Mouse (Mus musculus) mature B cell (primary cell): Measurements from ENCODE around the gene Rps6kb1.
"Not testable (repeated sequence)": the region's sequence is repeated elsewhere in the genome, so short reads cannot be mapped to it uniquely, and the experiment has no call there.

ENCODE experiments used
- in situ Hi-C: fragments of 300-500 bp; cut with MboI; formaldehyde crosslinking; loops from 2 replicates; pipeline ENCODE4 v1.14.3; 2019

Gene Rps6kb1

DNA sequence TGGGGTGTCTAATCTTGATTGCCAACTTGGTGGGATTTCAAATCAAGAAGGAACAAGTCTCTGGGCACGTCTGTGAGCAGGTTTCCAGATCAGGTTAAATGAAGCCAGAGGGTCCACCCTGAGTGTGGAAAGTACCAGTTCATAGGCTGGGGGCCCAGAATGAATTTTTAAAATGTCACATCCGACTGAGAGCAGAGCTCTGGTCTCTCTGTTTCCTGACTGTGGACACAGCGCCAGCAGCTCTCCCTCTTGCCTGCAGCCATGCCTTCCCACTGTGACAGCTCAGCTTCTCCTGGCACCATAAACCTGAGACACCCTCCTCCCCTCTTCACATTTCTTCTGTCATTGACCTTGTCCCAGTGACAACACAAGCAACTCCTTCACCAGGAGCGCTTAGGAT, 75.6 kb downstream of the Rps6kb1 start:
- in situ Hi-C loops = no loop called here

DNA sequence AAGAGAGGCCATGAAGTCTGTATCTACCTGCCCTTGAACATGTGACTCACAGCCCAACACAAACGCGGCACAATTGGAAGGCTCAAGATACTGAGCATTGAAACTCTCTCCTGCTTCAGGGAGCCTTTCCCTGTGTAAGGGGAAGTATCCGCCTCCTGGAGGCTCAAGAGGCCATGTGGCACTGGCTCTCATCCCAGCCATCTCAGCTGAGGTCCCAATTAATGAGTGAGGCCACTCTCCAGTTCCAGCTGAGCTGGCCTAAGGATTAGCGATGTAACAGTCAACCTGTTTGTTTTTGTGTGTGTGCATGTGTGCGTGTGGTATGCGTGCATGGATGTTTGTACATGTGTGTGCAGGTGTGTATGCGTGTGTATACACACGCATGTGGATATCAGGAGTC, 76.3 kb downstream of the Rps6kb1 start:
- in situ Hi-C loops = no loop called here

DNA sequence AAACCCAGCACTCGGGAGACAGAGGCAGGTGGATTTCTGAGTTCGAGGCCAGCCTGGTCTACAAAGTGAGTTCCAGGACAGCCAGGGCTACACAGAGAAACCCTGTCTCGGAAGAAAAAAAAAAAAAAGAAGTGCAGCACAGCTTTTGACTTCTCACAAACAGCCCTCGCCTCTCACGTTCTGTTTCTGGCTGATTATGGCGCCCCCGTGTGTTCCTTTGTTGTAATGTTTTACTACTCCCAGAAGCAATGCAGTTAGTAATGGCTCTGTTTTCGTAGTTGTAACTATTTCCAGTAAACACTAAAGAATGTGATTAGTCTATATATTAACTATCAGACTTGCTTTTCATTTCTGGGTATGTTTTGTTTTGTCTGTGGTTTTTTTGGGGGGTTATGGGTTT, 80.3 kb downstream of the Rps6kb1 start:
- in situ Hi-C loops = not testable (repeated sequence)

DNA sequence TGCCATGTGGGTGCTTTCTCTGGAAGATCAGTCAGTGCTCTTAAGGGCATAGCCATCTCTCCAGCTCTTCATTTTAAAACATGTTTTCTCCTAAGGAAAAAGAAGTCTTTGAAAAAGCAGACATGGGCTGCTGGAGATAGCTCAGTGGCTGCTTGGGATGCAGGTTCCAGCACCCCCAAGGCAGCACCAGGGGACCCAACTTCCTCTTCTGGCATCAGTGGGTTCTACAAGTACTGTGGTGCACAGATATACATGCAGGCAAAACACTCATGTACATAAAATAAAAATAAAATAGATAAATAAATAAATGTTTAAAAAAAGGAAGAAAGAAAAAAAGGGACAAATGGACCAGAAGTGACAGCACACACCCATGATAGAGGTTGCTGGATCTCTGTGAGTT, 82.0 kb downstream of the Rps6kb1 start:
- in situ Hi-C loops = no loop called here

DNA sequence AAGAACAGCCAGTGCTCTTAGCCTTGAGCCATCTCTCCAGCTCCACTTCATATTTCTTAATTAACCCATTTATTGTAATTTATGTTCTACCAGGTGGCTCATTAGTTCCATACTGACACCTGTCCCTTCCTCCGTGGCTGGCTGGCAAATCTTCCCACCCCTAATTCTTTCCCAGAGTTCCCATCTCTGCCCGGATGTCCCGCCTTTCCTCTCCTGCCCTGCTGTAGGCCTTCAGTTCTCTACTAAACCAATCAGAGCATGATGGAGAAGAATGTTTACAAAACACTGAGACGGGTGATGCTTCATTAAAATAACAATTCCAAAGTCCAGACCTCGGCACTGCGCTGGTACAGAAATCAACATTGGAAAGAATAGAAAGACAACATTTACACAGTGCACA, 85.7 kb downstream of the Rps6kb1 start:
- in situ Hi-C loops = no loop called here

DNA sequence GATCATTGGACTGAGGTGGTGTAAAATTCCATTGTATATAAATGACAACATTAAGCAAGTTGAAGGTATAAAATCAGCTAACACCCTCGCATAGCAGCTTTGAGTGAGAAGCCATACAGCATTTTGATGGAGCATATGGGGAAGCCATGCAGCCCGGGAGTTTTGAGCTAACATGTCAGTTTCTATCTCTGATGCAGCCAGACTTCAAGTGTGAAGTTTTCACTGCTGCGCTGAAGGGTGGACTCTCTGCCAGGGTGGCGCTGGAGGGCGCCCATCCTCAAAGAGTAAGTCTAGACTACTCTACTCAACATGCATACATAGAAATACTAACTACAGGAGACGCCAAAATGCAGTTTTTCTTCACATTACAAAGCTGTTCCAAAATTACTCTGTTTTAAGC, 87.1 kb downstream of the Rps6kb1 start:
- in situ Hi-C loops = no loop called here

DNA sequence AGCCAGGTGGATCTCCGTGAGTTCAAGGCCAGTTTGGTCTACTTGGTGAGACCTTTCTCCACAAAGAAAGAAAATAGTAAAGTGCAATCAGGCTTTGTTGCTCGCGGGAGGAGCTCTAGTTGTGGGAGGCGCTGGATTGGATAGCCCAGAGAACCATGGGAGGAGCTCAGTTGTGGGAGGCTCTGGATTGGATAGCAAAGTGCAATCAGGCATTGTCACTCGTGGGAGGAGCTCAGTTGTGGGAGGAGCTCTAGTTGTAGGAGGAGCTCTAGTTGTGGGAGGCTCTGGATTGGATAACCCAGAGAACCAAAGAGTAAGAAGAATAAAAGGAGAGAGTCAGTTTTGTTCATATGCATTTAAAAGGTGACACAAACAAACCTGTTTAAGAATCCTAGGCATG, 90.6 kb downstream of the Rps6kb1 start:
- in situ Hi-C loops = no loop called here
